In genomic region chr16:91578980-91579720, GRCm38 (mm10) we compare ENCODE assay signal across 14 mouse cellular contexts. TPM values are rescaled to one million over a fixed set of nuclear protein-coding genes. Genes with fewer than 3 reads are reported as not detected.
A peak's percentile ranks its signal among the peaks of the same experiment; 100 is the strongest.
DNase-seq lines count a peak whose midpoint lies in the region; TF ChIP-seq lines count a peak whose summit lies in the region.
"Had no signal": no experiment of that assay in that cellular context is flagged by ENCODE, and none has a peak within 500 bp of the region (broad histone marks: within the 10 kb centered on the region; RNA-seq: fewer than 3 reads in every experiment).

No protein-coding gene starts in this region.

- H3K79me2 ChIP-seq in C2C12 (ENCODE audit: control insufficient read depth, insufficient read depth), result no peaks in the 10 kb centered on the region

- no peaks in the 10 kb centered on the region for H3K79me3 ChIP-seq in C2C12 (ENCODE audit: low read depth)

- no peaks in the 10 kb centered on the region for H3K36me3 ChIP-seq in C2C12 (ENCODE audit: control insufficient read depth, insufficient read depth)

- H3ac ChIP-seq in C2C12 (ENCODE audit: control insufficient read depth, insufficient read length, low read depth), result no peak overlapping the region

- no peak overlapping the region for H3K4me3 ChIP-seq in C2C12 (ENCODE audit: insufficient read depth, poor library complexity, severe bottlenecking)
- H3K4me3 ChIP-seq: embryonic facial prominence, embryonic 15.5 days; gastrocnemius, adult 2 months; megakaryocyte, embryonic 14.5 days had no signal

- TF ChIP-seq CTCF in C2C12 (IDR thresholded peaks at IDR 0.05; ENCODE audit: control insufficient read depth, insufficient read depth, insufficient read length), result no peak

- peak; percentile 58 to 60 for DNase-seq in cerebellum, postnatal 10 days
- DNase-seq in cerebellum, adult 11 months, result no peak
- DNase-seq in layer of hippocampus, adult 11-12 months (ENCODE audit: low spot score), result peak; percentile 44
- no peak for DNase-seq in layer of hippocampus, adult 9-10 months (ENCODE audit: low spot score)
- peak; percentile 38 to 47 for DNase-seq in layer of hippocampus, adult 8-10 months (ENCODE audit: low spot score in 2 of 2)
- no peak for DNase-seq in ovary, postnatal 14 days (ENCODE audit: low spot score)
- DNase-seq in liver, result no peak
- DNase-seq: gastrocnemius, adult 2 months; heart, adult 18-20 months; heart, postnatal 10 days; kidney, adult 2 months had no signal

- no peaks in the 10 kb centered on the region for H3K27me3 ChIP-seq in C2C12 (ENCODE audit: control insufficient read depth, insufficient read depth, insufficient read length)
- H3K27me3 ChIP-seq: embryonic facial prominence, embryonic 15.5 days had no signal

TF ChIP-seq in C2C12, 6 proteins besides CTCF, POLR2A, EP300 and RAD21:
- TF ChIP-seq FOSL1 (IDR thresholded peaks at IDR 0.05; ENCODE audit: insufficient read depth, low read length, poor library complexity, severe bottlenecking) (no peak), MYOG (IDR thresholded peaks at IDR 0.05; ENCODE audit: control insufficient read depth, extremely low read depth, insufficient read length) (no peak), CEBPB (IDR thresholded peaks at IDR 0.05; ENCODE audit: low read depth) (no peak), USF1 (IDR thresholded peaks at IDR 0.05; ENCODE audit: low read depth) (no peak), MYOD1 (IDR thresholded peaks at IDR 0.05; ENCODE audit: control insufficient read depth, insufficient read length, low read depth) (peak; percentile 83)
TF ChIP-seq in C2C12: peak in this region for 1.

RNA-seq across cellular contexts. Expression of gene Tmem50b, which starts 18.4 kb away (rescaled TPM):
- polyA plus RNA-seq in C2C12 (2012; fragmentation: generic; extraction: Trizol), result 15.1 TPM
- total RNA-seq in layer of hippocampus, adult 8-10 months (2022), result 100 to 1,000 TPM in 2 of 4 experiments, 10 to 100 TPM in 2; 78.8 to 108 (median 89.8) TPM

RNA-seq across cellular contexts. Expression of gene Ifngr2, which starts 32.3 kb away (rescaled TPM):
- polyA plus RNA-seq in C2C12 (2012; fragmentation: generic; extraction: Trizol), result 9.1 TPM
- total RNA-seq in layer of hippocampus, adult 8-10 months (2022), result 10 to 100 TPM; 38.9 to 52.7 (median 46.3) TPM

RNA-seq across cellular contexts. Expression of gene Dnajc28, which starts 39.7 kb away (rescaled TPM):
- polyA plus RNA-seq in C2C12 (2012; fragmentation: generic; extraction: Trizol), result 0.16 TPM
- total RNA-seq in layer of hippocampus, adult 8-10 months (2022), result 10 to 100 TPM in 1 of 4 experiments, 1 to 10 TPM in 3; 7.6 to 13.5 (median 8.8) TPM

Comparison
In these comparisons a context has a peak if more than half of its experiments do, and no peak if none do; other contexts are left out.
1. DNase-seq: peak in cerebellum, postnatal 10 days (2 of 2), layer of hippocampus, adult 11-12 months (single experiment) and layer of hippocampus, adult 8-10 months (2 of 2); none in cerebellum, adult 11 months (single experiment), layer of hippocampus, adult 9-10 months (single experiment), ovary, postnatal 14 days (single experiment) and liver (single experiment).